Mouse (Mus musculus): ENCODE data around the gene Gm5269. TPM values are rescaled to one million over a fixed set of nuclear protein-coding genes. Genes with fewer than 3 reads are reported as not detected.
A peak's percentile ranks its signal among the peaks of the same experiment; 100 is the strongest.

Gene Gm5269
- total and polyA plus RNA-seq, 3 experiments: not detected

DNA sequence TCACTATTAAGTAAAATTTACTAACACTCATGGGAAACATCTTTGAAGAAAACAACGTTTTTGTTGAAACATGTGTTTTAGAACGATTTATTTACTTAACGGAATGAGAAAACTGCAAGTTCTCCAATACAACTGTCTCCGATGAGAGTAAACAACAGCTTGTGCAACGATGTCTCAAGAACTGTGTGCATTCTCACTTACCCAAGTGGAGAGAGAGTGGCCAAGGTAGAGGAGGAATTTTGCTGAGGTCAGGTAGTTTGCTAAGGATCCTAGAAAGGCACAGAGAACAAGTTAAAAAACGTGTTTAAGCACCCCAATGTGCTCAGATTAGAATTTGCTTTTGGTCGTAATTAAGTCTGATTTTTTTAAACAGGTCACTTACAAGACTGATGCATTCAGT is 34.4 kb upstream of the Gm5269 start:
- peaks cover 43% of the 10 kb centered on the region for H3K4me1 ChIP-seq (ENCODE audit: insufficient read depth, low read depth, low read length)
- TF ChIP-seq CTCF (IDR thresholded peaks at IDR 0.05; ENCODE audit: low read depth, low read length): no peak
- H3K4me3 ChIP-seq (ENCODE audit: low read depth, low read length): peak overlapping the region; percentile 75
- H3K27me3 ChIP-seq (ENCODE audit: insufficient read depth, low read length): no peaks in the 10 kb centered on the region
- DNase-seq (ENCODE audit: low spot score) (no peak), ATAC-seq (ENCODE audit: extremely low read depth, insufficient number of reproducible peaks, low FRiP score, poor library complexity, severe bottlenecking) (no peak)
- peaks cover 16% of the 10 kb centered on the region for H3K36me3 ChIP-seq (replicated peaks)
- no peaks in the 10 kb centered on the region for H3K9me3 ChIP-seq (replicated peaks)

DNA sequence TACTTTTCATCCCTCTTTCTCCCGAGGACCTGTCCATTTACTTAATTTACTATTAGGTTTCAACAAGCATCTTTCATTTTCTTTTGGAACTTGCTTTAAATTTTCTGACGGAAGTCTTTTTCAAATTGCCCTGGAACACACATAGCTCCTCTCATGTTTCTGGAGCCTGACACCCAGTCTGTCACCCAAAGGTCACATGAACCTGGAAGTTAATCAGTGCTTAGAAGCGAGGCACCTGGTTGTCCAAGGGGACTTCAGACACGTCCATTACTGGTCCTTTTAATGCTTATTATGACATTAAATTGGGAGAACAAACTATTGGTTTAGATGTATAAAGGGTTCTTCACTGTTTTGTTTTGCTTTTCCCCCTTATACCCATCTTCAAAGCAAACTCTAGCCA is 33.2 kb upstream of the Gm5269 start:
- H3K4me3 ChIP-seq (ENCODE audit: low read depth, low read length): no peak overlapping the region; the same call in 1 of the 2 replicates
- TF ChIP-seq GATA2 (IDR thresholded peaks at IDR 0.05; ENCODE audit: borderline replicate concordance, low read depth, low read length): no peak
- no peak for TF ChIP-seq TAL1 (conservative IDR thresholded peaks at IDR 0.05; ENCODE audit: low read depth, low read length)
- TF ChIP-seq POLR2AphosphoS5 (IDR thresholded peaks at IDR 0.05; ENCODE audit: insufficient replicate concordance, low read depth, low read length): no peak
- no peak for TF ChIP-seq GATA1 (IDR thresholded peaks at IDR 0.05; ENCODE audit: borderline replicate concordance, low read length)
- no peak for TF ChIP-seq CTCF (IDR thresholded peaks at IDR 0.05; ENCODE audit: low read depth, low read length)
- ATAC-seq (ENCODE audit: extremely low read depth, insufficient number of reproducible peaks, low FRiP score, poor library complexity, severe bottlenecking) (no peak), DNase-seq (ENCODE audit: low spot score) (no peak)
- no peaks in the 10 kb centered on the region for H3K27me3 ChIP-seq (ENCODE audit: insufficient read depth, low read length)
- no peaks in the 10 kb centered on the region for H3K9me3 ChIP-seq (replicated peaks)
- peaks cover 27% of the 10 kb centered on the region for H3K36me3 ChIP-seq (replicated peaks)
- peaks cover 46% of the 10 kb centered on the region for H3K4me1 ChIP-seq (ENCODE audit: insufficient read depth, low read depth, low read length)

DNA sequence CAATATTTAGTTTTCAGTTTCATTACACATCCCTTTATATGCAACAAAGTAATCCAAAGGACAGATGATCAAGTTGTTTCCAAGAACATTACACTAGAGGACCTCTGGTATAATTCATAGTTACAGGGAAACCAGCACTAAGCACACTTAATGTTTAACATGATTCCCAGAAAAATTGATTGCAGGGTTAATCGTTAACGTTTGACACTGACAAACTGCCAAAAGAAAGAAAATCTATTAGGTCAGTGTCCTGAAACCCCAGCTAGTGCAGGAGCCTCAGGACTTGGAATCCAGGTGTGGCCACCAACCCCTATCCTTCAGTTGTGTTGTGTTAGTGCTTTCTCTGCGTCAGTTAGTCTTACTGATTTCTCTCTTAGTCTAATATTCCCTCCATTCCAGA is 30.6 kb upstream of the Gm5269 start:
- Histone ChIP-seq H3K36me3 (replicated peaks) (peaks cover 50% of the 10 kb centered on the region), H3K4me1 (ENCODE audit: insufficient read depth, low read depth, low read length) (peaks cover 40% of the 10 kb centered on the region), H3K9me3 (replicated peaks) (no peaks in the 10 kb centered on the region), H3K27me3 (ENCODE audit: insufficient read depth, low read length) (no peaks in the 10 kb centered on the region), H3K4me3 (ENCODE audit: low read depth, low read length) (no peak overlapping the region)
- no peak for TF ChIP-seq CTCF (IDR thresholded peaks at IDR 0.05; ENCODE audit: low read depth, low read length)
- no peak for TF ChIP-seq POLR2AphosphoS5 (IDR thresholded peaks at IDR 0.05; ENCODE audit: insufficient replicate concordance, low read depth, low read length)
- DNase-seq (ENCODE audit: low spot score) (no peak), ATAC-seq (ENCODE audit: extremely low read depth, insufficient number of reproducible peaks, low FRiP score, poor library complexity, severe bottlenecking) (no peak)

DNA sequence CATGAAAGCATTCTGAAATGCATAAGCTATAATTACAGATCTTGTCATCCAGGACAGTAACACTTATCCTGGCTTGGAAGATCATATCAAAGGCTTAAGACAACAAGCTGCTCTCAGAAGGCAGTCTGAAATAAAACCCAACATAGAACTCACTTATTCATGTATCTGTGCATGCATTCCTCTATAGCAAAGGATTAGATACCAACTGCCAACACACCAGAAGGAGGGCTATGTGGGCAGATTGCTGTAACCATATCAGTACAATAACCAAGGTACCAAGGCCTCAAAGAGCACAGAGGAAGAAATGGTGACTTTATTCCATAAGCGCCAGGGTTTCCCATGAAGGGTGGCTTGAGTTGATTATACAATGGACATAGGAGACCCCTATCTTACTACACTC is 29.7 kb upstream of the Gm5269 start:
- DNase-seq (ENCODE audit: low spot score) (no peak), ATAC-seq (ENCODE audit: extremely low read depth, insufficient number of reproducible peaks, low FRiP score, poor library complexity, severe bottlenecking) (no peak)
- no peaks in the 10 kb centered on the region for H3K27me3 ChIP-seq (ENCODE audit: insufficient read depth, low read length)
- H3K9me3 ChIP-seq (replicated peaks): no peaks in the 10 kb centered on the region
- TF ChIP-seq GATA2 (IDR thresholded peaks at IDR 0.05; ENCODE audit: borderline replicate concordance, low read depth, low read length): no peak
- no peak for TF ChIP-seq CTCF (IDR thresholded peaks at IDR 0.05; ENCODE audit: low read depth, low read length)
- TF ChIP-seq POLR2AphosphoS5 (IDR thresholded peaks at IDR 0.05; ENCODE audit: insufficient replicate concordance, low read depth, low read length): no peak
- no peak for TF ChIP-seq GATA1 (IDR thresholded peaks at IDR 0.05; ENCODE audit: borderline replicate concordance, low read length)
- no peak for TF ChIP-seq TAL1 (conservative IDR thresholded peaks at IDR 0.05; ENCODE audit: low read depth, low read length)
- peaks cover 35% of the 10 kb centered on the region for H3K4me1 ChIP-seq (ENCODE audit: insufficient read depth, low read depth, low read length)
- H3K36me3 ChIP-seq (replicated peaks): peaks cover 59% of the 10 kb centered on the region
- H3K4me3 ChIP-seq (ENCODE audit: low read depth, low read length): no peak overlapping the region

GRCm38 (mm10) chr1:45917136-45917803 is 27.2 kb upstream of the Gm5269 start:
- no peak for DNase-seq (ENCODE audit: low spot score)
- Histone ChIP-seq H3K9me3 (replicated peaks) (no peaks in the 10 kb centered on the region), H3K36me3 (replicated peaks) (peaks cover 76% of the 10 kb centered on the region), H3K4me1 (ENCODE audit: insufficient read depth, low read depth, low read length) (peaks cover 20% of the 10 kb centered on the region; the same call in 1 of the 2 replicates), H3K4me3 (ENCODE audit: low read depth, low read length) (no peak overlapping the region), H3K27me3 (ENCODE audit: insufficient read depth, low read length) (no peaks in the 10 kb centered on the region)
- TF ChIP-seq GATA2 (IDR thresholded peaks at IDR 0.05; ENCODE audit: borderline replicate concordance, low read depth, low read length): no peak
- TF ChIP-seq CTCF (IDR thresholded peaks at IDR 0.05; ENCODE audit: low read depth, low read length): no peak
- TF ChIP-seq GATA1 (IDR thresholded peaks at IDR 0.05; ENCODE audit: borderline replicate concordance, low read length): no peak
- no peak for TF ChIP-seq POLR2AphosphoS5 (IDR thresholded peaks at IDR 0.05; ENCODE audit: insufficient replicate concordance, low read depth, low read length)
- no peak for TF ChIP-seq TAL1 (conservative IDR thresholded peaks at IDR 0.05; ENCODE audit: low read depth, low read length)
- ATAC-seq (ENCODE audit: extremely low read depth, insufficient number of reproducible peaks, low FRiP score, poor library complexity, severe bottlenecking): no peak

DNA sequence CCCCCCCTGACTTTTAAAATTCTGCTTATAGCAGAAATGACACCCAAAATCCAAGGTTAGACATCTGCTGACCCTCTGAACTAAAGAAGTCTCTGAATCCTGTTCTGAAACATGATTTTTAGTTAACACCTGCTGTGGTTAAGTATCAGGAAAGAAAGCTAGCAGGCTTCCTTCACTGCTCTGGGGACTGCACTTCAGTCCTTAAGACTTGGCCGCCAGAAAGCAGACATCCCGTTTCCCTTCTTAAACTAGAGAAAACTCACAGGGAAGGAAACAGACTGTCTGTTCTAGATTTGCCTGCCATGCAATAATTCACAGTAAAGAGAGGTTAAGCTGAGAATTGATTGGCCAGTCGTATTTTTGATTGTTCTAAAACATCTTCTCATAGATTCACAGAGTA is 26.1 kb upstream of the Gm5269 start:
- Histone ChIP-seq H3K4me3 (ENCODE audit: low read depth, low read length) (no peak overlapping the region), H3K27me3 (ENCODE audit: insufficient read depth, low read length) (no peaks in the 10 kb centered on the region), H3K9me3 (replicated peaks) (no peaks in the 10 kb centered on the region), H3K36me3 (replicated peaks) (peaks cover 86% of the 10 kb centered on the region), H3K4me1 (ENCODE audit: insufficient read depth, low read depth, low read length) (peaks cover 21% of the 10 kb centered on the region; the same call in 1 of the 2 replicates)
- no peak for TF ChIP-seq GATA1 (IDR thresholded peaks at IDR 0.05; ENCODE audit: borderline replicate concordance, low read length)
- no peak for TF ChIP-seq CTCF (IDR thresholded peaks at IDR 0.05; ENCODE audit: low read depth, low read length)
- no peak for TF ChIP-seq GATA2 (IDR thresholded peaks at IDR 0.05; ENCODE audit: borderline replicate concordance, low read depth, low read length)
- TF ChIP-seq TAL1 (conservative IDR thresholded peaks at IDR 0.05; ENCODE audit: low read depth, low read length): no peak
- no peak for TF ChIP-seq POLR2AphosphoS5 (IDR thresholded peaks at IDR 0.05; ENCODE audit: insufficient replicate concordance, low read depth, low read length)
- ATAC-seq (ENCODE audit: extremely low read depth, insufficient number of reproducible peaks, low FRiP score, poor library complexity, severe bottlenecking) (no peak), DNase-seq (ENCODE audit: low spot score) (no peak)

Measured in G1E (cell line).